20 mouse cellular contexts compared by ENCODE assay signal in genomic region chr5:120582002-120582401, GRCm38 (mm10). TPM values are rescaled to one million over a fixed set of nuclear protein-coding genes. Genes with fewer than 3 reads are reported as not detected.
DNase-seq lines count a peak whose midpoint lies in the region; ATAC-seq and TF ChIP-seq lines count a peak whose summit lies in the region.
"Had no signal": no experiment of that assay in that cellular context is flagged by ENCODE, and none has a peak within 500 bp of the region (broad histone marks: within the 10 kb centered on the region; RNA-seq: fewer than 3 reads in every experiment).

No protein-coding gene starts in this region.

- H3K27me3 ChIP-seq in kidney, embryonic 14.5 days (ENCODE audit: control insufficient read depth, insufficient read depth, low read length) = no peaks in the 10 kb centered on the region
- H3K27me3 ChIP-seq in kidney, adult 2 months (replicated peaks; ENCODE audit: control insufficient read depth, insufficient read depth, low read length) = no peaks in the 10 kb centered on the region
- H3K27me3 ChIP-seq: embryonic facial prominence, embryonic 12.5 days; stomach, embryonic 15.5 days had no signal

- peaks cover 23% of the 10 kb centered on the region; the same call in 1 of the 2 replicates for H3K36me3 ChIP-seq in kidney, embryonic 14.5 days (ENCODE audit: control insufficient read depth, insufficient read depth, low read length)
- peaks cover 5% of the 10 kb centered on the region for H3K36me3 ChIP-seq in kidney, adult 2 months (ENCODE audit: control insufficient read depth, insufficient read depth, low read length)

- no peak for ATAC-seq in kidney, embryonic 14.5 days (ENCODE audit: low FRiP score, low TSS enrichment)
- ATAC-seq: forebrain, postnatal 0 days; midbrain, embryonic 13.5 days had no signal

- no peak for TF ChIP-seq POLR2A in kidney, adult 2 months (IDR thresholded peaks at IDR 0.05; ENCODE audit: low read depth, low read length)

- no peak overlapping the region for H3K4me2 ChIP-seq in kidney, embryonic 14.5 days (replicated peaks; ENCODE audit: low read depth, low read length)
- H3K4me2 ChIP-seq: embryonic facial prominence, embryonic 12.5 days; hindbrain, embryonic 14.5 days; midbrain, embryonic 13.5 days; stomach, embryonic 15.5 days had no signal

- H3K9me3 ChIP-seq in kidney, embryonic 14.5 days (ENCODE audit: control insufficient read depth, low read length) = no peaks in the 10 kb centered on the region
- H3K9me3 ChIP-seq: embryonic facial prominence, embryonic 12.5 days; midbrain, embryonic 13.5 days; stomach, embryonic 15.5 days had no signal

- H3K9ac ChIP-seq in kidney, embryonic 14.5 days (ENCODE audit: low read depth, low read length) = no peak overlapping the region
- H3K9ac ChIP-seq: embryonic facial prominence, embryonic 12.5 days; forebrain, postnatal 0 days; hindbrain, embryonic 14.5 days; midbrain, embryonic 13.5 days; stomach, embryonic 15.5 days had no signal

- H3K4me1 ChIP-seq in kidney, embryonic 14.5 days (ENCODE audit: control insufficient read depth, insufficient read depth, low read length) = peaks cover 44% of the 10 kb centered on the region
- H3K4me1 ChIP-seq in kidney, adult 2 months (ENCODE audit: control insufficient read depth, insufficient read depth, low read length) = peaks cover 59% of the 10 kb centered on the region

- DNase-seq in kidney, adult 18-20 months = peak; percentile 56
- peak; percentile 30 for DNase-seq in MN1 (ENCODE audit: low spot score)
- DNase-seq in kidney, adult 2 months = peak; percentile 92
- peak; percentile 69 to 89 for DNase-seq in kidney, postnatal 36 days
- DNase-seq in right cerebral cortex, adult 2 months (ENCODE audit: low spot score in 2 of 2) = no peak
- no peak for DNase-seq in retina, postnatal 1 day
- DNase-seq in cerebellum, postnatal 36 days = no peak
- DNase-seq: adrenal gland, postnatal 25 days; cerebellum, adult 2 months; forebrain, postnatal 0 days; heart, adult 18-20 months; spleen, adult 18-20 months; thymus, postnatal 14 days had no signal

- no peak overlapping the region for H3K4me3 ChIP-seq in kidney, embryonic 14.5 days (ENCODE audit: low read length)
- no peak overlapping the region for H3K4me3 ChIP-seq in kidney, adult 2 months (ENCODE audit: insufficient read depth, low read depth, low read length)
- H3K4me3 ChIP-seq: embryonic facial prominence, embryonic 12.5 days; midbrain, embryonic 13.5 days; stomach, embryonic 15.5 days had no signal

- H3K27ac ChIP-seq in kidney, embryonic 14.5 days (ENCODE audit: low read depth, low read length) = no peak overlapping the region
- peak overlapping the region; percentile 87 for H3K27ac ChIP-seq in kidney, adult 2 months (ENCODE audit: insufficient read depth, low read depth, low read length)
- H3K27ac ChIP-seq: embryonic facial prominence, embryonic 12.5 days; hindbrain, embryonic 14.5 days; midbrain, embryonic 13.5 days; stomach, embryonic 15.5 days had no signal

- 72% methylated on average over 9 of the region's 9 CpGs for WGBS in kidney, embryonic 14.5 days
- WGBS in kidney, adult 2 months = 44% methylated on average over 9 of the region's 9 CpGs

- TF ChIP-seq CTCF in kidney, adult 2 months (conservative IDR thresholded peaks at IDR 0.05; ENCODE audit: insufficient read depth, insufficient read length, low read depth, low read length) = no peak

RNA-seq across cellular contexts. Expression of gene Tpcn1, which starts 6.5 kb away (rescaled TPM):
- 33.8 and 37.3 TPM in 2 replicates for polyA plus RNA-seq in kidney, embryonic 14.5 days (2014; fragmentation: Nextera tagmentation; extraction: Ambion mirVana)
- 200 and 216 TPM in 2 replicates for polyA plus RNA-seq in kidney, adult 2 months (2012; rRNA removed)

RNA-seq across cellular contexts. Expression of gene Iqcd, which starts 6.8 kb away (rescaled TPM):
- polyA plus RNA-seq in kidney, embryonic 14.5 days (2014; fragmentation: Nextera tagmentation; extraction: Ambion mirVana) = 0.57 and 1.4 TPM in 2 replicates
- polyA plus RNA-seq in kidney, adult 2 months (2012; rRNA removed) = 2.1 and 2.5 TPM in 2 replicates

RNA-seq across cellular contexts. Expression of gene Rita1, which starts 30.4 kb away (rescaled TPM):
- 10.4 and 11.1 TPM in 2 replicates for polyA plus RNA-seq in kidney, embryonic 14.5 days (2014; fragmentation: Nextera tagmentation; extraction: Ambion mirVana)
- polyA plus RNA-seq in kidney, adult 2 months (2012; rRNA removed) = 25.2 and 32.1 TPM in 2 replicates

RNA-seq across cellular contexts. Expression of gene Ddx54, which starts 30.5 kb away (rescaled TPM):
- 22.3 and 37.7 TPM in 2 replicates for polyA plus RNA-seq in kidney, embryonic 14.5 days (2014; fragmentation: Nextera tagmentation; extraction: Ambion mirVana)
- polyA plus RNA-seq in kidney, adult 2 months (2012; rRNA removed) = 29.3 and 31.6 TPM in 2 replicates

RNA-seq across cellular contexts. Expression of gene Cfap73, which starts 52.0 kb away (rescaled TPM):
- polyA plus RNA-seq in kidney, embryonic 14.5 days (2014; fragmentation: Nextera tagmentation; extraction: Ambion mirVana) = not detected in 2 replicates
- polyA plus RNA-seq in kidney, adult 2 months (2012; rRNA removed) = not detected in 2 replicates
- polyA plus RNA-seq: embryonic facial prominence, embryonic 12.5 days; heart, embryonic 16.5 days; liver, adult 2 months; midbrain, embryonic 13.5 days; stomach, embryonic 15.5 days had no signal

Comparison
In these comparisons a context has a peak if more than half of its experiments do, and no peak if none do; other contexts are left out.
1. DNase-seq: peak in kidney, adult 18-20 months (single experiment), MN1 (single experiment), kidney, adult 2 months (single experiment) and kidney, postnatal 36 days (2 of 2); none in right cerebral cortex, adult 2 months (0 of 2), retina, postnatal 1 day (single experiment) and cerebellum, postnatal 36 days (0 of 2).